Mouse (Mus musculus) thymus, postnatal 25 days (tissue): ENCODE results near the gene Sesn1.
A peak's percentile ranks its signal among the peaks of the same experiment; 100 is the strongest.
"Not testable (repeated sequence)": the region's sequence is repeated elsewhere in the genome, so short reads cannot be mapped to it uniquely, and the experiment has no call there.

Experiments used
- DNase-seq: peaks from one replicate; pipeline ENCODE4 v3.0.0; 2022

Sesn1 gene

DNA sequence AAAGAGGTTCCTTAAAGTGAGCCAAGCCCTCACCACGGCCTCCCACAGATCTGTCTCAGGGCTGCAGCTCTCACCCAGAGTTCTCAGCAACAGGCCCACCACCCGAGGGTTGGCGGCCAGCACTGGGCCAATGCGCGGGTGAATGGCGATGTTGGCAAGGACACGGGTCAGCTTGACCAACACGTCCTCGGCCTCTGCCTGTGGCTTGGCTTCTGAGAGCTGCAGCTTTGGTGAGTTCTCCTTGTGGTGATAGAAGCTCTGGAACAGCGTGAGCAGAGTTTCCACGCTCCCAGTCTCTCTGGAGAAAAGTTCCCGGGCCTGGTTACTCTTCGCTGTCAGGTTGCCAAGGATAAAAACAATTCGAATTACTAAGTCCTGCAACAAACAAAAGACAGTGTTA, 117.0 kb downstream of the Sesn1 start:
- DNase-seq, result no peak

DNA sequence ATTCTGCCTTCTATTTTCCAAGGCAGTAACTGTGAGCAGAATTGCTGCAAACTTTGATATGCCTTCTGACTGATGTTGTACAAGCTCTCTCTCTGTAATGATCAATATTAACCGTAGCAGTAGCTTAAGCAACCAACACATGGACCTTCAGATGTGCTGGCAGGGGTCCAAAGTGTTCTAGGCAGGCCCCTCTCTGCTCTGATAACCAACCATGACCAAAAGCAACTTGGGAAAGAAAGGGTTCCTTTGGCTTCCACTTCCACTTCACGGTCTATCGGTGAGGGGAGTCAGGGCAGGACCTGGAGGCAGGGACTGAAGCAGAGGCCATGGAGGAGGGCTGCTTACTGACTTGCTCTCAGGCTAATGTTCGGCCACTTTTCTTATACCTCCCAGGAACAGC, 121.2 kb downstream of the Sesn1 start:
- DNase-seq, result no peak

DNA sequence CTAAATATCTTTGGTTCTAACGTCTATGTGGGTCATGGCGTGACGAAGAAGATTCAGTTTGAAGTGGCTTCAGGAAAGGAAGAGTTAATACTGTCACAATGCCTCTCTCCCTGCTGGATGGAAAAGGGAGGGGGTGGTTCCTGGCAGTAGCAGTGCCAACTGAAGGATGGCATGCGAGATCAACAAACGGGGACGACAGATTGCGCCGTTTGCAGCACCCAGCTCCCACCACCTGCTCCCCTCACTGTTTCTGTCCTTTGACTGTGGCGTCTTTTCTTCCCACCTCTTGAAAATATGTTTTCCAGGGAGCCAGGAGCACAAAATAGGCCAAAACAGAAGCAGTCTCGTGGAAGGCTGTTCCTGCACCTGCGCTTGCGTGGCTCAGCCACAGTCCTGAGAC, 122.2 kb downstream of the Sesn1 start:
- no peak for DNase-seq

DNA sequence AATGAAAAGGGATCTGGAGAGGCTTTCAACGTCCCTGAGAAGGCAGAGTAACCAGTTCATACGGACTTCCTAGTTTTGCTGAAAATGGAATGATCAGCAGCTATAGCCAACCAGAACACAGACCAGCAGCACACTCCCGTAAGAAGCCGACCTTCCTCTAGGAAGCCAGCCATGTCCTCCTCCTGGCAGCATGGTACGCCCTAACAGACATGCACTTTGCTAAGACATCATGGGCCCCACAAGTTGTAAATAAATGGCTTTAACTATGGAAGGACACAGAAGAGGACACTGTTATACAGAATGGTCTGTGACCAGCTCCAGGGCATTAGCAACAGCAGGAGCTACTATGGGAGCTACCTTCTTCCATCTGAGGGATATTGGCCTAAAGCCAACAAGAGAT, 123.2 kb downstream of the Sesn1 start:
- no peak for DNase-seq

DNA sequence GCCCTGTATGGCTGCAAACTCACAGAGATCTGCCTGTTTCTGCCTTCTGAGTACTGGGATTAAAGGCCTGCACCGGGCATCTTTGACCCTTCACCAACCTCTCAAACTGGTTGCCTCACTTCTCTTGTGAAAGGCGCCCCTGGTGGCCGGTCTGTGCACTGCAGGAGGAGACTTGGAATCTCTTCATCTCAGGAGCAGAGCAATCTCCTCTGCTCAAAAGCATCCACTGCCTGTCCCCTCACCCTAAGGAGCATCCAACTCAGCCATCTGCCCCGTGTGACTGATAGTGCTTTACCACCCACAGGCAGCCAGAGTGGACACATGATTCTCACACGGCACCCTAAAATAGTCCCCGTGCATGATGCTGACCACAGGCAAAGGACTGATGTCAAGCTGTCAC, 123.8 kb downstream of the Sesn1 start:
- DNase-seq, result peak; percentile 69

DNA sequence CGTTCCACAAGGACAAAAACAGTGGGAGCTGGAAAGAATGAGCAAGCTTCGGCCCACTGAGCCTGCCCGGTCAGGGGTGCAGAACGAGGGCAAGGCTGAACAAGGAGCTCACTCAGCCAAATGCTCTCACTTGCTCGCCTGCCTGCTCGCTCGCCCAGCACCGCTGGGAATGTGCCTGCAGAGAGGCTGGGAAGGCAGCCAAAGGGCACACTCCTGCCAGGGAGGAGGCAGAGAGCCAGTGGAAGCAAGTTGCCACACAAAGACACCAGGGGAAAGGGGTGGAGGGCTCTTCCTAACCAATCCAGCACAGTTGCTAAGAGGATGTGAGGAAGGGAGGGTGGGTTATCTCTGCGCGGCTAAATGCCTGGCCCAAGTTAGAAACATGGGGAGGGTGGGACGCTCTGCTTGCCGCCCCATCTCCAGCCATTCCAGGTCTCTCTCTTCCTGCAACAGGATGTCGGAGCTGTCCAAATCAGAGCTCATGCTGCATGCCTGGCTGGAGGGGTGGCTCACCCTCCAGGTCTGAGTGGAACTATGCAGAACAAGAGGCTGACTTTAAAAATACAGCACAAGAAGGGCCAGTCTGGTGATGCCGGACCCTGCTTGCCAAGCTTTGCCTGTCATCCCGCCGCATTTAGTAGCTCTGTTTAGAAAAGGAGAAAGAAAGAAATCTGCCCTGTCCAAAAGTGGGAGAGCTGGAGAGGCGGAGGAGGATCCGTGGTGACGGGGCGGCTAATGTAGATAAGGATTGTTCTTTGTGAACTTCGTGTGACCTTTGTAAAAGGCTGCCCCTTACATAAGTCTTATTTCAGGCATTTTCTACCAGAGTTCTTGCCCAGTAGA, 125.1 kb downstream of the Sesn1 start:
- no peak for DNase-seq

DNA sequence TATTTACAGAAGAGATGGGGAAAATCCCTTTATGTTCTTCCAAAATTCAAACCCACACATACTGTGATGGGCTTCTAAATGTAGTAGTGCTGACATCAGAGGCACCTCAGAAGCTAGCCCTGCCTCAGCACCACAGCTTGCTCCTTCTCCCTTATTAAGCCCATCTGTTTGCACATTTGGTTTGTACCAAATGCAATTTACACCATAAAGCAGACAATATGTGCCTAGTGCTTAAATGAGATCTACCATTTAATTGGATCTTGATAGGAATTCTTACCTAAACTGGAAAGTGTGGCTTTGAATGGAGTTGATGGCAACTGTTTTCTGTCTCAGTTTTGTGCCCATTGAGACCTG, 125.7 kb downstream of the Sesn1 start:
- no peak for DNase-seq

DNA sequence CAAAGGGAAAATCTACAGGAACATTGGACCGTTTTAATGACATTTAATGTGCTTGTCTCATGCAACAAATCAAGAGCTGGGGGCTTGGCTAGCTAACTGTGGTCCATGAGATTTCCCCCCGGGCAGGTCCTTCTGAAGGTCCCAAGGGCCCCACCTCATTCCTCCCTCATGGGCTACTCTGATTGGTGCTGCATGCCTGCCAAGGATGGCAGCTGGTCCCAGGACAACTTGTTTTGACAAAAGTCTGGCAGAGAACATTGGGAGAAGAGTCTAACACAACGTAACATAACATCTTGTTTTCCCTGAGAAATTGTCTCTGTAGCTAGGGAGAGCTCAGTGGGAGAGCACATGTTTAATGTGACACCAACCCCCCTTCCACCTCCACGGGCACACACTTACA, 126.4 kb downstream of the Sesn1 start:
- DNase-seq, result no peak

DNA sequence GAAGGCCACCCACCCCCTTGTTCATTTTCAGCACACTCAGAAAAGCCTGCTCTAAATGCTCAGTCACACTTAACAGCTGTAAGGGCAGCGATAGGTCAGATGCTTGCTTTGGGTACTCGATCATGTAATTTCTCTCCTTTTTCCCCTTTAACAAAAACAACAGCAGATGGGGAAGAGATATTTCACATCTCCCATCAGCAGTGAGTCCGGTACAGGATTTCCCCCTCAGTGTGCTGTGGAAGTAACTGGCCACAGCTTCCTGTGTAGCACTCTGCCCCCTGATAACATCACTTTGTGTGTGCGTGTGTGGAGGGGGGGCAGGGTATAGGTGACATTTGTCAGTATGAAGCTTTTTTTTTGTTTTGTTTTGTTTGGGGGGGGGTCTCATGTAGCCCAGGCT, 127.4 kb downstream of the Sesn1 start:
- DNase-seq, result peak; percentile 50

DNA sequence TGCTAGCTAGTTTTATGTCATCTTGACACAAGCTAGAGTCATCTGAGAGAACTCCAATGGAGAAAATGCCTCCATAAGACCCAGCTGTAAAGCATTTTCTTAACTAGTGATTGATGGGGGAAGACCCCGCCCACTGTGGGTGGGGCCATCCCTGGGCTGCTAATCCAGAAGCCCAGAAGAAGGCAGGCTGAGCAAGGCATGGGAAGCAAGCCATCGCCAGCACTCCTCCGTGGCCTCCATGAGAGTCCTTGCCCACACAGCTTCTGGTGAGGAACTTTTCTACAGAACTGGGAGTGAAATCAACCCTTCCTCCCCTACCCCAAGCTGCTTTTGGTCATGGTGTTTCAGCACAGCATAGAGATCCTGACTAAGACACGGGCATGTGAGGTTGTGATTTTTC, 129.4 kb downstream of the Sesn1 start:
- no peak for DNase-seq

DNA sequence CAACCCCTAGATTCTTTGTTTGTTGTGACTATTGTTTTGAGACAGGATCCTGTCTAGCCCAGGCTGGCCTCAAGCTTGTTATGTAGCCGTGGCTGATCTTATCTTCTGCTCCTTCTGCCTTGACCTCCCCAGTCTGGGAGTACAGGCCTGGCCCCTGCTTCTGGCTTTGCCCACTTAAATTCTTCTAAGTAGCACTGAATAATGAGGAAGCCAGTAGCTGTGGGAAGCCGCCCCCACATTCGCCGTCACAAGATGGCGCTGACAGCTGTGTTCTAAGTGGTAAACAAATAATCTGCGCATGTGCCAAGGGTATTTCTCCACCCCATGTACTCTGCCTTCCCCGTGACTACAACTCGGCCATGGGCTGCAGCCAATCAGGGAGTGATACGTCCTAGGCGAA, 142.6 kb downstream of the Sesn1 start:
- DNase-seq, result not testable (repeated sequence)

DNA sequence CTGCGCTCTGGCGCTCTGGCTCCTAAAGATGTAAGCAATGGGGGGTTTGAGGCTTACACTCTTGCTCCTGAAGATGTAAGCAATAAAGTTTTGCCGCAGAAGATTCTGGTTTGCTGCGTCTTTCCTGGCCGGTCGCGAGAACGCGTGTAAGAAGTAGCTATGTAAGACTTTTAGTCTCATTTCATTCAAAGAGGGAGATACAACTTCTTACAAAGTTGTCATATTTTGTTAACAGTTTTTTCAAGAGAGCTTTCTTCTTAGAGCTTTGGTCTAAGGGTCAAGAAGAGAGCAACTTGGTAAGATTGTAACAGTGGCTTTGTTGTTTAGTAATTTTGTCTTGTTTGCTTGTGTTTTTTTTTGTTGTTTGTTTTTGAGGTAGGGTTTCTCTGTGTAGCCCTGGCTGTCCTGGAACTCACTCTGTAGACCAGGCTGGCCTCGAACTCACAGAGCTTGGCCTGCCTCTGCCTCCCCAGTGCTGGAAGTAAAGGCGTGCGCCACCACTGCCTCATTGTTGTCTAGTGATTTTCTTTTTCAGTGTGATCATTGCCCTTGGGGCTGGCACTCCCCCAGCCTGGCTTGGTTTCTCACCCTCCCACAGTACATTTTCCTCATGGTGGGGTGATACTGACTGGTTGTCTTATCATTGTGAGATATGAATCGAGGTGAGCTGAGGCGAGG, 143.3 kb downstream of the Sesn1 start:
- no peak for DNase-seq

DNA sequence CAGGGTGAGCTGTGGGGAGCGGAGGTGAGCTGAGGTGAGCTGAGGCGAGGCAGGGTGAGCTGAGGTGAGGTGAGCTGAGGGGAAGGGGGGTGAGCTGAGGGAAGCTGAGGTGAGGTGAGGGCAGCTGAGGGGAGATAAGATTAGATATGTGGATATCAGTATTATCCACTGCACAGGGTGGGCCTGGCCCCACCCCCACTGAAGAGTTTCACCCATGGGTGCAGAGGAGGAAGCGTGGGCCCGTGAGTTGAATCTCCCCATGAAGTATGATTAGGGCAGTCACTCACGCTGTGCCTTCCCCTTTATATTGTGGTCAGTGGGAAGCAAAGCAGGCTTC, 143.8 kb downstream of the Sesn1 start:
- DNase-seq, result no peak

DNA sequence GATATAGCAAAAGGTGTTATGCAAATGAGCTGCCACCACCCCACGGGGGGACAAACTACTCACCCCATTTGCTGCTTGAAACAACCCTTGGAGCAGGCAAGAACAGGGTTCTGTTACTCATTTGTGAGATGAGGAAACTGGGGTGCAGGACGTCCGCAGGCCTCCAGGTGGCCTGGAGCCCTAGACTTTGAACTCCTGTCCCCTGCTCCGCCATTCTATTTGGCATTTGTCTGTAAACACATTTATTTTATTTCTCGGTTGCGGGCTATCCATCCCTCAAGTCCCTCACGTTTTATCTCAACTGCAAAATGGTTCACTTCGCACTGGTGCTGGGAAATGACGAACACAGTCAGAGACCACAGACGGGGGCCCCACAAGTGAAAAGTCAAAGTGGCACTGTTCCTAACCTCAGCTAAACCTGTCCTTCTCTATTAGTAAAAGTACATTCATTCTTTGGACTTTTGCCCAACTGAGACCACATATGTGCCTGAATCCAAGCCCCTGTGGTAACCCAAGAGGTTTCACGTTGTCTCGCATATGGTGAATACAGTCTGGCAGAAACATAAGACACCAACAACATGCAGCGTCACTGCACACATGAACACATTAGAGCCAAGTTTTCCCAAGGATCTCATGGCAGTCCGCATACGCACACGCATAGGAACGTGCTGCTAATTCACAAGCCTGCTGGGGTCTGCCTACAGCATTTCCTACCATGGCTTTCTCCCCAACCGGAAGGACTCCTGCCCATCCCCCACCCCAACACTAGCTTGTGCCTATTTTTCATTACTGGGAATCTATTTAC, 147.9 kb downstream of the Sesn1 start:
- peak; percentile 47 for DNase-seq
